Mouse (Mus musculus) limb, embryonic 14.5 days (tissue): ENCODE results near the gene Tmem151b. TPM values are rescaled to one million over a fixed set of nuclear protein-coding genes. Genes with fewer than 3 reads are reported as not detected.
A peak's percentile ranks its signal among the peaks of the same experiment; 100 is the strongest.

Experiments
- ATAC-seq: fragments of 200-750 bp; cut with Nextera tagmentation; 2 replicates; pipeline ENCODE4 v1.8.0; 2017; ENCODE audit warnings: low read depth, moderate number of reproducible peaks, moderate TSS enrichment; ENCODE audit not compliant: low FRiP score
- DNase-seq: peaks from one replicate; pipeline ENCODE4 v3.0.0-alpha.2; 2015; ENCODE audit warnings: low spot score
- H3K27ac ChIP-seq: fragments of 300-500 bp; sonication (generic); replicated peaks from 2 replicates; pipeline ENCODE4 v1.5.1; 2014; ENCODE audit warnings: low read depth, mild to moderate bottlenecking, low read length, moderate library complexity, mixed read lengths
- H3K27me3 ChIP-seq: fragments of 300-500 bp; sonication (generic); 2 replicates; pipeline ENCODE4 v1.6.1; 2014; ENCODE audit warnings: low read length, mixed read lengths; ENCODE audit not compliant: control insufficient read depth, insufficient read depth
- H3K36me3 ChIP-seq: fragments of 300-500 bp; sonication (generic); 2 replicates; pipeline ENCODE4 v1.6.1; 2014; ENCODE audit warnings: mild to moderate bottlenecking, low read length, moderate library complexity, mixed read lengths; ENCODE audit not compliant: control insufficient read depth, insufficient read depth
- H3K4me1 ChIP-seq: fragments of 300-500 bp; sonication (generic); 2 replicates; pipeline ENCODE4 v1.6.1; 2014; ENCODE audit warnings: antibody characterized with exemption, low read length, mixed read lengths; ENCODE audit not compliant: control insufficient read depth, insufficient read depth
- H3K4me2 ChIP-seq: fragments of 300-500 bp; sonication (generic); replicated peaks from 2 replicates; pipeline ENCODE4 v1.6.1; 2014; ENCODE audit warnings: low read depth, mild to moderate bottlenecking, low read length, moderate library complexity; ENCODE audit not compliant: severe bottlenecking
- H3K4me3 ChIP-seq: fragments of 300-500 bp; sonication (generic); replicated peaks from 2 replicates; pipeline ENCODE4 v1.5.1; 2014; ENCODE audit warnings: low read length
- H3K9ac ChIP-seq: fragments of 300-500 bp; sonication (generic); 2 replicates; pipeline ENCODE4 v1.6.1; 2014; ENCODE audit warnings: mild to moderate bottlenecking, low read depth, low read length, moderate library complexity; ENCODE audit not compliant: severe bottlenecking
- H3K9me3 ChIP-seq: fragments of 300-500 bp; sonication (generic); 2 replicates; pipeline ENCODE4 v1.6.1; 2016; ENCODE audit warnings: low read length; ENCODE audit not compliant: control insufficient read depth
- POLR2A ChIP-seq: fragments of 200-500 bp; IDR thresholded peaks from 2 replicates; pipeline ENCODE4 v1.8.0; 2012; ENCODE audit warnings: inconsistent platforms, mild to moderate bottlenecking, moderate library complexity, borderline replicate concordance; ENCODE audit not compliant: insufficient read depth, insufficient read length; ENCODE audit errors: extremely low read depth
- WGBS: fragments of 180-500 bp; shearing (Covaris S2); extraction: QIAGEN DNeasy Blood & Tissue Kit; methylation state at CpG from one replicate; pipeline ENCODE4 v1.1.7; 2014; 5-methylcytosine and 5-hydroxymethylcytosine counted together
- polyA plus RNA-seq, 2 experiments: library from polyadenylated mRNA; depleted of rRNA in 1 of 2; stranded (reverse) in 1 of 2; unstranded in 1 of 2; fragments of >200 nt; fragmentation: Nextera tagmentation in 1 of 2; extraction: Ambion mirVana in 1 of 2; gene quantifications; 2 replicates each; pipeline versions ENCODE4 v1.2.1 to v1.2.3; 2012 to 2014

Tmem151b gene
- polyA plus RNA-seq, 2 experiments, result 2.9 to 6.1 TPM

DNA sequence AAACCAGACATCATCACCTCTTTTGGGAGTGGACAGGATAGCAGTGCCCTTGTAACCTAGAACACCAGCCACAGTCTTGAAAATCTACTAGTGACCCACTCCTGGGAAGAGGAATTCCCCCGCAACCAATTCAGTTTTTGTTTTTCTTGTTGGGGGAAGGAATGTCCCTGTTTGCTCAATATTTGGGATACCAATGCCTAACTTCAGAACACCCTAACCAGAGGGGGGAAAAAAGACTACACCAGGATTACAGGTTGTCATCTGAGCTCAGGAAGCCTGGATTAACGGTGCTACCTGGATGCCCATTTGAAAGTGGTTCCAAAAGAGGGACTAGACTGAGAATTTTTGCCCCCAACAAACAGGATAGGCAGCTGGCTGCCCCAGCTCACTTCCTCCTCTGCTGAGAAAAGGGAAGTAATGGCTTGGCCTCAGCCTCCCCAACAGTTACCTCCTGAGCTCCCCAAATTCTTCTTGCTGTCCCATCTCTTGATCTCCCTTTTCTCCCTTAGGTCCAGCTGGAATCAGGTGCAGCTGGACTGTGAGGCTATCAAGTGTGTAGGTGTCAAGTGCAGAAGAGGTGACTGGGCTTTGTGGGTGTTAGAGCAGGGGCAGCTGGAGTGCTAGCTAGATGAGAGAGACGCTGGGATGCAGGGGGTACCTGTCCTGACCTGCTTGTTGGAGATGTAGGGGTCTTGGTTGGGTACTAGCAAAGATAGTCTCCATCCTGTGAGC lies 7.2 kb upstream of the Tmem151b start:
- H3K27ac ChIP-seq, result no peak overlapping the region
- TF ChIP-seq POLR2A, result no peak
- no peaks in the 10 kb centered on the region for H3K36me3 ChIP-seq
- H3K9ac ChIP-seq, result peak overlapping the region; percentile 56; the same call in 1 of the 2 replicates
- H3K4me1 ChIP-seq, result peaks cover 12% of the 10 kb centered on the region
- H3K9me3 ChIP-seq, result no peaks in the 10 kb centered on the region
- no peak for ATAC-seq
- H3K4me2 ChIP-seq, result peak overlapping the region; percentile 92
- H3K4me3 ChIP-seq, result peak overlapping the region; percentile 46
- DNase-seq, result no peak
- no peaks in the 10 kb centered on the region for H3K27me3 ChIP-seq
- 65% methylated on average over 3 of the region's 3 CpGs for WGBS

DNA sequence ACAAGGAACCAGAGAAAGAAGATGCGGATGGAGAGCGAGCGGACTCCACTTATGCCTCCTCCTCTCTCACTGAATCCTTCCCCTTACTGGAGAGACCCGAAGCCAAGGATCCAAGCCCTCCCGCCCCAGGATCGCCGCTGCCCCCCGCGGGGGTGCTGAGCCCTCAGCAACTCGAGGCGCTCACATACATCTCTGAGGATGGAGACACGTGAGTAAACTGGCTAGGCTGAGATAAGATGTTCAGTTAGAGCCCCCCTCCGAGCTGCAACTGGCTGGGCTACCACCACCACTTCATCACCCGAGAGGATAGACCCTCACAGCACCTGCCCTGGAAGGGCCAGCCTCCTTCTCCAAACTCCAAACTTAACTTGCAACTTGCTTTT lies 6.6 kb upstream of the Tmem151b start:
- TF ChIP-seq POLR2A, result no peak
- no peak for DNase-seq
- peaks cover 12% of the 10 kb centered on the region for H3K4me1 ChIP-seq
- H3K4me2 ChIP-seq, result peak overlapping the region; percentile 92
- no peak overlapping the region for H3K27ac ChIP-seq
- H3K36me3 ChIP-seq, result no peaks in the 10 kb centered on the region
- peak overlapping the region; percentile 56 for H3K9ac ChIP-seq
- no peaks in the 10 kb centered on the region for H3K9me3 ChIP-seq
- no peak for ATAC-seq
- peak overlapping the region; percentile 46 for H3K4me3 ChIP-seq
- H3K27me3 ChIP-seq, result no peaks in the 10 kb centered on the region
- WGBS, result 5% methylated on average over 14 of the region's 14 CpGs

GRCm38 (mm10) chr17:45555452-45556106 lies 6.1 kb upstream of the Tmem151b start, which contains the start of gene Nfkbie:
Gene Nfkbie (plus strand): TSS chr17:45555703.
- DNase-seq, result peak; percentile 93
- Histone ChIP-seq H3K27me3 (no peaks in the 10 kb centered on the region), H3K27ac (no peak within 1 kb of the TSS), H3K36me3 (no peaks in the 10 kb centered on the region), H3K4me2 (peak within 1 kb of the TSS; percentile 92), H3K9me3 (no peaks in the 10 kb centered on the region), H3K9ac (peak within 1 kb of the TSS; percentile 56), H3K4me3 (peak within 1 kb of the TSS; percentile 46), H3K4me1 (peaks cover 12% of the 10 kb centered on the region)
- no peak for TF ChIP-seq POLR2A
- peak; percentile 80 for ATAC-seq
- 1% methylated on average over 42 of the region's 45 CpGs for WGBS

- H3K4me2 ChIP-seq, result no peak overlapping the region
- H3K9ac ChIP-seq, result no peak overlapping the region
- no peak overlapping the region for H3K4me3 ChIP-seq
- WGBS, result 56% methylated on average over 1 of the region's 1 CpGs
- H3K36me3 ChIP-seq, result no peaks in the 10 kb centered on the region
- H3K27ac ChIP-seq, result no peak overlapping the region
- ATAC-seq (no peak), DNase-seq (no peak)
- no peak for TF ChIP-seq POLR2A
- peaks cover 14% of the 10 kb centered on the region for H3K4me1 ChIP-seq
- no peaks in the 10 kb centered on the region for H3K9me3 ChIP-seq
- no peaks in the 10 kb centered on the region for H3K27me3 ChIP-seq
Measured at GRCm38 (mm10) chr17:45554420-45554819, 4.9 kb upstream of the Tmem151b start.

DNA sequence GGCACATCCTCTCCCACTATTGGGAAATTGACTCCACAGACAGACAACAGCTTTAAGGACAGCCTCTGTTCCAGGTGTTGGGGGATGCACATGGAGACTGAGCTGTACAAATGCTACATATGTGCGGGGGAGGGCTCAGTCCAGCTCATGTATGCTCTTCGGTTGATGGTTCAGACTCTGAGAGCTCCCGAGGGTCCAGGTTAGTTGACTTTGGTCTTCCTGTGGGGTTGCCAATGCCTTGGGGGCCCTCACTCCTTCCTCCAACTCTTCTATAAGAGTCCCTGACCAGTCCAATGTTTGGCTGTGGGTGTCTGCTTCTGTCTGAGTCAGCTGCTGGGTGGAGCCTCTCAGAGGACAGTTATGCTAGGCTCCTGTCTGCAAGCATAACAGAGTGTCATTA lies 3.6 kb upstream of the Tmem151b start:
- H3K9ac ChIP-seq, result no peak overlapping the region
- no peak overlapping the region for H3K4me2 ChIP-seq
- no peaks in the 10 kb centered on the region for H3K9me3 ChIP-seq
- no peak for TF ChIP-seq POLR2A
- DNase-seq, result no peak
- H3K4me3 ChIP-seq, result no peak overlapping the region
- H3K36me3 ChIP-seq, result no peaks in the 10 kb centered on the region
- H3K27ac ChIP-seq, result no peak overlapping the region
- WGBS, result 82% methylated on average over 3 of the region's 3 CpGs
- H3K27me3 ChIP-seq, result no peaks in the 10 kb centered on the region
- peaks cover 18% of the 10 kb centered on the region for H3K4me1 ChIP-seq
- ATAC-seq, result no peak
